In genomic region chr19:22978763-22979162, GRCm38 (mm10) we compare ENCODE assay signal across 29 mouse cellular contexts.
DNase-seq lines count a peak whose midpoint lies in the region; ATAC-seq and TF ChIP-seq lines count a peak whose summit lies in the region.
"Had no signal": no experiment of that assay in that cellular context is flagged by ENCODE, and none has a peak within 500 bp of the region (broad histone marks: within the 10 kb centered on the region; RNA-seq: fewer than 3 reads in every experiment).

No protein-coding gene starts in this region.

- H3K9me3 ChIP-seq in hindbrain, embryonic 16.5 days (ENCODE audit: control insufficient read depth, low read length) = no peaks in the 10 kb centered on the region
- H3K9me3 ChIP-seq in hindbrain, embryonic 11.5 days (ENCODE audit: control insufficient read depth, low read length) = no peaks in the 10 kb centered on the region
- H3K9me3 ChIP-seq: embryonic facial prominence, embryonic 10.5 days; embryonic facial prominence, embryonic 13.5 days; forebrain, embryonic 12.5 days; forebrain, embryonic 15.5 days; heart, embryonic 10.5 days; heart, embryonic 13.5 days; hindbrain, embryonic 12.5 days; hindbrain, embryonic 15.5 days; intestine, embryonic 15.5 days had no signal

- 88% methylated on average over 7 of the region's 7 CpGs for WGBS in olfactory bulb, adult 2 months
- WGBS in hindbrain, embryonic 16.5 days = 91% methylated on average over 7 of the region's 7 CpGs
- 97% methylated on average over 7 of the region's 7 CpGs for WGBS in hindbrain, embryonic 11.5 days

- H3K27ac ChIP-seq in left cerebral cortex, adult 2 months = peak overlapping the region; percentile 64; the same call in 1 of the 2 replicates
- peak overlapping the region; percentile 51; the same call in 1 of the 2 replicates for H3K27ac ChIP-seq in olfactory bulb, adult 2 months (ENCODE audit: insufficient read depth, low read depth, low read length)
- no peak overlapping the region for H3K27ac ChIP-seq in hindbrain, embryonic 16.5 days (ENCODE audit: low read depth, low read length)
- no peak overlapping the region for H3K27ac ChIP-seq in hindbrain, embryonic 11.5 days (ENCODE audit: low read depth, low read length)
- H3K27ac ChIP-seq: embryonic facial prominence, embryonic 10.5 days; embryonic facial prominence, embryonic 13.5 days; forebrain, embryonic 12.5 days; forebrain, embryonic 15.5 days; gastrocnemius, adult 2 months; heart, adult 2 months; heart, embryonic 10.5 days; heart, embryonic 13.5 days; hindbrain, embryonic 12.5 days; hindbrain, embryonic 15.5 days; intestine, embryonic 15.5 days had no signal

- H3K4me3 ChIP-seq in left cerebral cortex, adult 2 months = no peak overlapping the region
- no peak overlapping the region for H3K4me3 ChIP-seq in olfactory bulb, adult 2 months (ENCODE audit: insufficient read depth, low read depth, low read length)
- H3K4me3 ChIP-seq in hindbrain, embryonic 16.5 days (ENCODE audit: low read length) = no peak overlapping the region
- no peak overlapping the region for H3K4me3 ChIP-seq in hindbrain, embryonic 11.5 days (ENCODE audit: low read depth, low read length)
- H3K4me3 ChIP-seq: embryonic facial prominence, embryonic 10.5 days; embryonic facial prominence, embryonic 13.5 days; erythroblast, embryonic 14.5 days; forebrain, embryonic 12.5 days; forebrain, embryonic 15.5 days; gastrocnemius, adult 2 months; heart, adult 2 months; heart, embryonic 10.5 days; heart, embryonic 13.5 days; hindbrain, embryonic 12.5 days; hindbrain, embryonic 15.5 days; intestine, embryonic 15.5 days had no signal

- H3K4me2 ChIP-seq in hindbrain, embryonic 16.5 days (ENCODE audit: low read length) = no peak overlapping the region
- no peak overlapping the region for H3K4me2 ChIP-seq in hindbrain, embryonic 11.5 days (replicated peaks; ENCODE audit: low read depth, low read length)
- H3K4me2 ChIP-seq: embryonic facial prominence, embryonic 13.5 days; forebrain, embryonic 12.5 days; forebrain, embryonic 15.5 days; heart, embryonic 13.5 days; hindbrain, embryonic 12.5 days; hindbrain, embryonic 15.5 days; intestine, embryonic 15.5 days had no signal

- no peak for TF ChIP-seq CTCF in left cerebral cortex, adult 2 months (IDR thresholded peaks at IDR 0.05)
- no peak for TF ChIP-seq CTCF in olfactory bulb, adult 2 months (IDR thresholded peaks at IDR 0.05; ENCODE audit: insufficient read depth, low read depth, low read length)

- H3K27me3 ChIP-seq in hindbrain, embryonic 16.5 days (replicated peaks; ENCODE audit: control insufficient read depth, insufficient read depth, low read length) = no peaks in the 10 kb centered on the region
- no peaks in the 10 kb centered on the region for H3K27me3 ChIP-seq in hindbrain, embryonic 11.5 days (ENCODE audit: control insufficient read depth, insufficient read depth, low read length)
- H3K27me3 ChIP-seq: embryonic facial prominence, embryonic 13.5 days; forebrain, embryonic 12.5 days; forebrain, embryonic 15.5 days; heart, embryonic 13.5 days; hindbrain, embryonic 12.5 days; hindbrain, embryonic 15.5 days; intestine, embryonic 15.5 days had no signal

- H3K9ac ChIP-seq in hindbrain, embryonic 16.5 days (ENCODE audit: low read depth, low read length) = no peak overlapping the region
- H3K9ac ChIP-seq in hindbrain, embryonic 11.5 days (ENCODE audit: low read depth, low read length) = no peak overlapping the region
- H3K9ac ChIP-seq: embryonic facial prominence, embryonic 13.5 days; forebrain, embryonic 12.5 days; forebrain, embryonic 15.5 days; heart, embryonic 13.5 days; hindbrain, embryonic 12.5 days; hindbrain, embryonic 15.5 days; intestine, embryonic 15.5 days had no signal

- ATAC-seq in common myeloid progenitor, adult 5-6 weeks (replicated peaks; ENCODE audit: low read depth, poor library complexity, severe bottlenecking) = peak; percentile 60
- peak; percentile 64 for ATAC-seq in granulocyte monocyte progenitor cell, adult 5-6 weeks (replicated peaks; ENCODE audit: poor library complexity, severe bottlenecking)
- no peak for ATAC-seq in hindbrain, embryonic 16.5 days
- no peak for ATAC-seq in hindbrain, embryonic 11.5 days (ENCODE audit: low FRiP score)
- ATAC-seq: CD4-positive, CD25-positive, alpha-beta regulatory T cell, adult 4 months; forebrain, embryonic 15.5 days; intestine, embryonic 15.5 days had no signal

- H3K36me3 ChIP-seq in hindbrain, embryonic 16.5 days (ENCODE audit: control insufficient read depth, insufficient read depth, low read length) = peaks cover 2% of the 10 kb centered on the region; the same call in 1 of the 2 replicates
- H3K36me3 ChIP-seq in hindbrain, embryonic 11.5 days (ENCODE audit: control insufficient read depth, insufficient read depth, low read length) = no peaks in the 10 kb centered on the region
- H3K36me3 ChIP-seq: embryonic facial prominence, embryonic 10.5 days; embryonic facial prominence, embryonic 13.5 days; forebrain, embryonic 12.5 days; forebrain, embryonic 15.5 days; heart, embryonic 10.5 days; heart, embryonic 13.5 days; hindbrain, embryonic 12.5 days; hindbrain, embryonic 15.5 days; intestine, embryonic 15.5 days had no signal

- no peak for TF ChIP-seq POLR2A in olfactory bulb, adult 2 months (IDR thresholded peaks at IDR 0.05; ENCODE audit: insufficient read depth, low read depth, low read length)

- intact Hi-C loops in left cerebral cortex, adult 2 months (cut with DNase I) = loop anchor here (2.0 to 5.0 kb wide), 2 partner anchors 48 to 61 kb away; no protein-coding TSS in a partner anchor
- intact Hi-C loops in left cerebral cortex, postnatal 14 days (cut with DNase I) = no loop called here

- no peak for DNase-seq in left cerebral cortex, adult 2 months (ENCODE audit: extremely low spot score in 1 of 2, low spot score in 2 of 2)
- DNase-seq in left cerebral cortex, postnatal 14 days (ENCODE audit: low spot score in 2 of 2) = no peak
- DNase-seq in hindbrain, embryonic 11.5 days (ENCODE audit: low spot score) = no peak
- DNase-seq: adrenal gland, adult 2 months; adrenal gland, postnatal 14 days; cerebellum, adult 11-12 months; cerebellum, adult 9-10 months; cerebellum, postnatal 14 days; embryo, embryonic 11 days; gastrocnemius, adult 2 months; gastrocnemius, postnatal 25 days; heart, adult 2 months; heart, postnatal 14 days; heart, postnatal 4 days had no signal

- H3K4me1 ChIP-seq in olfactory bulb, adult 2 months (ENCODE audit: control insufficient read depth, insufficient read depth, low read length) = peaks cover 8% of the 10 kb centered on the region
- H3K4me1 ChIP-seq in hindbrain, embryonic 16.5 days (ENCODE audit: control insufficient read depth, insufficient read depth, low read depth, low read length) = no peaks in the 10 kb centered on the region
- H3K4me1 ChIP-seq in hindbrain, embryonic 11.5 days (replicated peaks; ENCODE audit: control insufficient read depth, insufficient read depth, low read length) = no peaks in the 10 kb centered on the region
- H3K4me1 ChIP-seq: embryonic facial prominence, embryonic 10.5 days; embryonic facial prominence, embryonic 13.5 days; forebrain, embryonic 12.5 days; forebrain, embryonic 15.5 days; heart, embryonic 10.5 days; heart, embryonic 13.5 days; hindbrain, embryonic 12.5 days; hindbrain, embryonic 15.5 days; intestine, embryonic 15.5 days had no signal

Comparison
In these comparisons a context has a peak if more than half of its experiments do, and no peak if none do; other contexts are left out.
1. H3K27ac ChIP-seq: peak in left cerebral cortex, adult 2 months (single experiment) and olfactory bulb, adult 2 months (single experiment); none in hindbrain, embryonic 16.5 days (single experiment) and hindbrain, embryonic 11.5 days (single experiment).
2. ATAC-seq: peak in common myeloid progenitor, adult 5-6 weeks (single experiment) and granulocyte monocyte progenitor cell, adult 5-6 weeks (single experiment); none in hindbrain, embryonic 16.5 days (single experiment) and hindbrain, embryonic 11.5 days (single experiment).